27 mouse cellular contexts compared by ENCODE assay signal in genomic region chr5:46707845-46708244, GRCm38 (mm10).
DNase-seq lines count a peak whose midpoint lies in the region; ATAC-seq and TF ChIP-seq lines count a peak whose summit lies in the region.
"Had no signal": no experiment of that assay in that cellular context is flagged by ENCODE, and none has a peak within 500 bp of the region (broad histone marks: within the 10 kb centered on the region; RNA-seq: fewer than 3 reads in every experiment).

No protein-coding gene starts in this region.

- H3K9ac ChIP-seq in intestine, embryonic 15.5 days, result no peak overlapping the region
- no peak overlapping the region for H3K9ac ChIP-seq in intestine, postnatal 0 days (ENCODE audit: low read depth, low read length)
- H3K9ac ChIP-seq in embryonic facial prominence, embryonic 14.5 days (ENCODE audit: low read depth, low read length), result no peak overlapping the region
- no peak overlapping the region for H3K9ac ChIP-seq in hindbrain, embryonic 13.5 days
- H3K9ac ChIP-seq: forebrain, embryonic 13.5 days; heart, embryonic 13.5 days; hindbrain, embryonic 15.5 days had no signal

- no peak overlapping the region for H3K27ac ChIP-seq in intestine, embryonic 15.5 days
- H3K27ac ChIP-seq in intestine, postnatal 0 days (ENCODE audit: low read depth, low read length), result no peak overlapping the region
- H3K27ac ChIP-seq in embryonic facial prominence, embryonic 14.5 days (replicated peaks; ENCODE audit: low read depth, low read length), result no peak overlapping the region
- H3K27ac ChIP-seq in hindbrain, embryonic 13.5 days, result no peak overlapping the region
- H3K27ac ChIP-seq: forebrain, embryonic 10.5 days; forebrain, embryonic 13.5 days; heart, adult 2 months; heart, embryonic 10.5 days; heart, embryonic 13.5 days; hindbrain, embryonic 15.5 days had no signal

- ATAC-seq in intestine, embryonic 15.5 days, result 0 out of 2 replicates have a peak, but pooled peaks have one; percentile 49
- ATAC-seq in intestine, postnatal 0 days, result no peak
- ATAC-seq in embryonic facial prominence, embryonic 14.5 days (ENCODE audit: low read depth), result no peak; the same call in 1 of the 2 replicates
- no peak for ATAC-seq in cerebellum, adult (ENCODE audit: insufficient number of reproducible peaks, low FRiP score, low TSS enrichment)
- ATAC-seq in hindbrain, embryonic 13.5 days (ENCODE audit: low FRiP score), result no peak
- ATAC-seq: forebrain, embryonic 13.5 days; forebrain, embryonic 16.5 days had no signal

- no peaks in the 10 kb centered on the region for H3K4me1 ChIP-seq in intestine, embryonic 15.5 days (replicated peaks)
- H3K4me1 ChIP-seq in intestine, postnatal 0 days (replicated peaks; ENCODE audit: control insufficient read depth, insufficient read depth, low read length), result no peaks in the 10 kb centered on the region
- H3K4me1 ChIP-seq in embryonic facial prominence, embryonic 14.5 days (ENCODE audit: control insufficient read depth, insufficient read depth, low read length), result no peaks in the 10 kb centered on the region
- H3K4me1 ChIP-seq in hindbrain, embryonic 13.5 days (replicated peaks), result peaks cover 3% of the 10 kb centered on the region; the same call in 1 of the 2 replicates
- H3K4me1 ChIP-seq: forebrain, embryonic 10.5 days; forebrain, embryonic 13.5 days; heart, embryonic 10.5 days; heart, embryonic 13.5 days; hindbrain, embryonic 15.5 days had no signal

- TF ChIP-seq CTCF in intestine, postnatal 0 days (IDR thresholded peaks at IDR 0.05; ENCODE audit: low read depth), result no peak

- 64% methylated on average over 1 of the region's 1 CpGs for WGBS in intestine, embryonic 15.5 days
- WGBS in intestine, postnatal 0 days, result 88% methylated on average over 1 of the region's 1 CpGs
- WGBS in embryonic facial prominence, embryonic 14.5 days, result 68% methylated on average over 1 of the region's 1 CpGs
- WGBS in hindbrain, embryonic 13.5 days, result 93% methylated on average over 1 of the region's 1 CpGs

- no peaks in the 10 kb centered on the region for H3K36me3 ChIP-seq in intestine, embryonic 15.5 days
- H3K36me3 ChIP-seq in intestine, postnatal 0 days (ENCODE audit: control insufficient read depth, insufficient read depth), result no peaks in the 10 kb centered on the region
- H3K36me3 ChIP-seq in embryonic facial prominence, embryonic 14.5 days (ENCODE audit: control insufficient read depth, insufficient read depth, low read length), result no peaks in the 10 kb centered on the region
- H3K36me3 ChIP-seq in hindbrain, embryonic 13.5 days, result no peaks in the 10 kb centered on the region
- H3K36me3 ChIP-seq: forebrain, embryonic 10.5 days; G1E; heart, embryonic 10.5 days; heart, embryonic 13.5 days; hindbrain, embryonic 15.5 days had no signal

- peak; percentile 46 for DNase-seq in Muller cell, postnatal 12 days (ENCODE audit: inconsistent ontology term)
- DNase-seq in embryonic facial prominence, embryonic 14.5 days (ENCODE audit: low spot score), result peak; percentile 69
- DNase-seq: adrenal gland, adult 2 months; adrenal gland, postnatal 14 days; B cell, adult 2 months; cerebellum, adult 18-20 months; cerebellum, adult 9-11 months; cerebellum, postnatal 25 days; embryo, embryonic 11 days; gastrocnemius, postnatal 10 days; gastrocnemius, postnatal 36 days; heart, adult 2 months; heart, postnatal 14 days; heart, postnatal 4 days; kidney, adult 2 months had no signal

- H3K9me3 ChIP-seq in intestine, embryonic 15.5 days, result no peaks in the 10 kb centered on the region
- H3K9me3 ChIP-seq in intestine, postnatal 0 days (ENCODE audit: control insufficient read depth), result no peaks in the 10 kb centered on the region
- H3K9me3 ChIP-seq in embryonic facial prominence, embryonic 14.5 days (ENCODE audit: control insufficient read depth, low read length), result no peaks in the 10 kb centered on the region
- H3K9me3 ChIP-seq in hindbrain, embryonic 13.5 days, result no peaks in the 10 kb centered on the region
- H3K9me3 ChIP-seq: forebrain, embryonic 10.5 days; forebrain, embryonic 13.5 days; G1E; heart, embryonic 10.5 days; heart, embryonic 13.5 days; hindbrain, embryonic 15.5 days had no signal

- H3K4me3 ChIP-seq in intestine, embryonic 15.5 days (replicated peaks), result no peak overlapping the region
- no peak overlapping the region for H3K4me3 ChIP-seq in intestine, postnatal 0 days (ENCODE audit: low read depth, low read length)
- no peak overlapping the region for H3K4me3 ChIP-seq in embryonic facial prominence, embryonic 14.5 days (ENCODE audit: low read depth, low read length)
- H3K4me3 ChIP-seq in hindbrain, embryonic 13.5 days, result no peak overlapping the region
- H3K4me3 ChIP-seq: forebrain, embryonic 10.5 days; forebrain, embryonic 13.5 days; heart, adult 2 months; heart, embryonic 10.5 days; heart, embryonic 13.5 days; hindbrain, embryonic 15.5 days had no signal

- H3K4me2 ChIP-seq in intestine, embryonic 15.5 days (replicated peaks), result no peak overlapping the region
- H3K4me2 ChIP-seq in intestine, postnatal 0 days (replicated peaks; ENCODE audit: low read depth), result no peak overlapping the region
- no peak overlapping the region for H3K4me2 ChIP-seq in embryonic facial prominence, embryonic 14.5 days (ENCODE audit: low read depth, low read length)
- no peak overlapping the region for H3K4me2 ChIP-seq in hindbrain, embryonic 13.5 days
- H3K4me2 ChIP-seq: forebrain, embryonic 13.5 days; heart, embryonic 13.5 days; hindbrain, embryonic 15.5 days had no signal

- no peaks in the 10 kb centered on the region for H3K27me3 ChIP-seq in intestine, embryonic 15.5 days (replicated peaks)
- H3K27me3 ChIP-seq in intestine, postnatal 0 days (replicated peaks; ENCODE audit: control insufficient read depth, insufficient read depth, low read length), result no peaks in the 10 kb centered on the region
- H3K27me3 ChIP-seq in embryonic facial prominence, embryonic 14.5 days (replicated peaks; ENCODE audit: control insufficient read depth, insufficient read depth, low read length), result no peaks in the 10 kb centered on the region
- no peaks in the 10 kb centered on the region for H3K27me3 ChIP-seq in hindbrain, embryonic 13.5 days
- H3K27me3 ChIP-seq: CH12.LX; forebrain, embryonic 13.5 days; heart, embryonic 13.5 days; hindbrain, embryonic 15.5 days had no signal
